Mouse (Mus musculus) stomach, postnatal 0 days (tissue): ENCODE measurements around the gene Zdhhc16.

Experiments used
- CTCF ChIP-seq: IDR thresholded peaks from 2 replicates; pipeline ENCODE4 v1.5.1; 2016; ENCODE audit warnings: antibody characterized with exemption, low read depth, mild to moderate bottlenecking, moderate library complexity
- EP300 ChIP-seq: optimal IDR thresholded peaks from 2 replicates; pipeline ENCODE3; 2016; ENCODE audit warnings: antibody characterized with exemption

DNA sequence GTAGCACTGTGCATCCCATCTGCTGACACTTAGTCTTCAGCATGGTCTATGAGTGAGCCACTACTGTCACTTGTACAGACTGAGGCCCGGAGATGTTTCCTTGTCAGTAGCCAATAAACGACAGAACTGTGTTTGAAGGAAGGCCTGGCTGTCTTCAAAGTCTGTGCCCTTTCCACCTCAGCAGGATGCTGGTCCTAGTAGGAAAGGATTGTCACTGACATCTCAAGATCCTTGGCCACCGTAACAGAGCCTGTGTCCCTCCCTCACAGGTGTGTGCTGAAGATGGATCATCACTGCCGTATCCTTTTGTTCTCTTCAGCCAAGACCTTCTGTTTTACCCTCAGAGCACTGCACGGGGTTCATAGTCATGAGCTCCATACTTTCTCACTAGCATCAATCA is 5.3 kb downstream of the Zdhhc16 start:
- TF ChIP-seq CTCF: no peak
- no peak for TF ChIP-seq EP300
